Mouse (Mus musculus) embryonic facial prominence, embryonic 14.5 days (tissue): Measurements from ENCODE around the gene Fut1. TPM values are rescaled to one million over a fixed set of nuclear protein-coding genes. Genes with fewer than 3 reads are reported as not detected.
A peak's percentile ranks its signal among the peaks of the same experiment; 100 is the strongest.

Experiments
- ATAC-seq: fragments of 200-750 bp; cut with Nextera tagmentation; 2 replicates; pipeline ENCODE4 v1.8.0; 2017; ENCODE audit warnings: low read depth, moderate number of reproducible peaks, moderate TSS enrichment
- DNase-seq: peaks from one replicate; pipeline ENCODE4 v3.0.0-alpha.2; 2015; ENCODE audit warnings: low spot score
- H3K27ac ChIP-seq: fragments of 300-500 bp; sonication (generic); replicated peaks from 2 replicates; pipeline ENCODE4 v1.5.1; 2014; ENCODE audit warnings: low read depth, mild to moderate bottlenecking, low read length, moderate library complexity
- H3K27me3 ChIP-seq: fragments of 300-500 bp; sonication (generic); replicated peaks from 2 replicates; pipeline ENCODE4 v1.6.1; 2014; ENCODE audit warnings: low read length; ENCODE audit not compliant: control insufficient read depth, insufficient read depth
- H3K36me3 ChIP-seq: fragments of 300-500 bp; sonication (generic); 2 replicates; pipeline ENCODE4 v1.6.1; 2014; ENCODE audit warnings: low read length, mixed read lengths; ENCODE audit not compliant: control insufficient read depth, insufficient read depth
- H3K4me1 ChIP-seq: fragments of 300-500 bp; sonication (generic); 2 replicates; pipeline ENCODE4 v1.6.1; 2014; ENCODE audit warnings: antibody characterized with exemption, low read length; ENCODE audit not compliant: control insufficient read depth, insufficient read depth
- H3K4me2 ChIP-seq: fragments of 300-500 bp; sonication (generic); 2 replicates; pipeline ENCODE4 v1.6.1; 2014; ENCODE audit warnings: low read depth, mild to moderate bottlenecking, low read length, moderate library complexity, mixed read lengths
- H3K4me3 ChIP-seq: fragments of 300-500 bp; sonication (generic); 2 replicates; pipeline ENCODE4 v1.5.1; 2014; ENCODE audit warnings: low read depth, mild to moderate bottlenecking, low read length
- H3K9ac ChIP-seq: fragments of 300-500 bp; sonication (generic); 2 replicates; pipeline ENCODE4 v1.6.1; 2014; ENCODE audit warnings: low read depth, mild to moderate bottlenecking, low read length, moderate library complexity, mixed read lengths
- H3K9me3 ChIP-seq: fragments of 300-500 bp; sonication (generic); 2 replicates; pipeline ENCODE4 v1.6.1; 2016; ENCODE audit warnings: low read length; ENCODE audit not compliant: control insufficient read depth
- WGBS: fragments of 180-500 bp; shearing (Covaris S2); extraction: QIAGEN DNeasy Blood & Tissue Kit; methylation state at CpG from one replicate; pipeline ENCODE4 v1.1.7; 2014; 5-methylcytosine and 5-hydroxymethylcytosine counted together
- polyA plus RNA-seq: library from polyadenylated mRNA; unstranded; fragments of >200 nt; fragmentation: Nextera tagmentation; extraction: Ambion mirVana; gene quantifications from 2 replicates; pipeline ENCODE4 v1.2.1, GENCODE M21; 2014

Fut1 gene
- polyA plus RNA-seq, 1 experiment from 2014 or later, result 1.3 TPM

GRCm38 (mm10) chr7:45585923-45586322 is 31.2 kb upstream of the Fut1 start:
- Histone ChIP-seq H3K27me3 (no peaks in the 10 kb centered on the region), H3K4me3 (no peak overlapping the region), H3K9me3 (no peaks in the 10 kb centered on the region), H3K27ac (no peak overlapping the region), H3K4me2 (no peak overlapping the region), H3K4me1 (no peaks in the 10 kb centered on the region), H3K9ac (no peak overlapping the region), H3K36me3 (peaks cover 50% of the 10 kb centered on the region)
- ATAC-seq (no peak), DNase-seq (no peak)
- 91% methylated on average over 6 of the region's 6 CpGs for WGBS

DNA sequence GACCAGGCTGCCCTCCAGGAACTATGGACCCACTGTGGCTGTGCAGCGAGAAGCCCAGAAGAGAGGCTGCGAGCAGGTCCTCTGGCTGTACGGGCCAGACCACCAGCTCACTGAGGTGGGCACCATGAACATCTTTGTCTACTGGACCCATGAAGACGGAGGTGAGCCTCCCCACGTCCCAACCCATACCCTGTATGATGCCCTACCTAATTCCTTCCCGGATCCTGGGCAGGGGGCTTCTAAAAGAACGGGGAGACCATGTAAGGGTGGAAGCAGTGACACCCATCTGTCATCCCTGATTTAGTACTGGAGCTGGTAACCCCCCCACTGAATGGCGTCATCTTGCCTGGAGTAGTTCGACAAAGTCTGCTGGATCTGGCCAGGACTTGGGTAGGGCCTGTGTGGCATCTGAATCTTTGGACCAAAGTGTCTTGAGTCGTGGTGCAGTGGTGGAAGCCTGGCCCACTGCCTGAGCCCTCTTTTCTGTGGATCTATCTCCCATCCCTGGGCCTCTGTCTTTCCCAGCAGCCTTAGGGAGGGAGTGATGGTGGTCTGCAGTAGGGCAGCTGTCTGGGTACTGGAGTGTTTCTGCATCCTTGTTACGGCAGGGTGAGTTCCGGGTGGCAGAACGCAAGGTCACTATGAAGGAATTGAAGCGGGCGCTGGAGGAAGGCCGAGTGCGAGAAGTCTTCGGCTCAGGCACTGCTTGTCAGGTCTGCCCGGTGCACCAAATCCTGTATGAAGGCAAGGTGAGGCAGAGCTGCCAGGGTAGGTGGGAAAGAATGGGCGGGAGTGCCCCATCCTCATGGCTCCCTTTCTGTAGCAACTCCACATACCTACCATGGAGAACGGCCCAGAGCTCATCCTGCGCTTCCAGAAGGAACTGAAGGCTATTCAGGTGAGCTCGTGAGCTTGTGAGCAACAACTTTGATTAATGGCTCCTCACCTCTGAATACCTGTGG is 29.2 kb upstream of the Fut1 start:
- no peak overlapping the region for H3K27ac ChIP-seq

DNA sequence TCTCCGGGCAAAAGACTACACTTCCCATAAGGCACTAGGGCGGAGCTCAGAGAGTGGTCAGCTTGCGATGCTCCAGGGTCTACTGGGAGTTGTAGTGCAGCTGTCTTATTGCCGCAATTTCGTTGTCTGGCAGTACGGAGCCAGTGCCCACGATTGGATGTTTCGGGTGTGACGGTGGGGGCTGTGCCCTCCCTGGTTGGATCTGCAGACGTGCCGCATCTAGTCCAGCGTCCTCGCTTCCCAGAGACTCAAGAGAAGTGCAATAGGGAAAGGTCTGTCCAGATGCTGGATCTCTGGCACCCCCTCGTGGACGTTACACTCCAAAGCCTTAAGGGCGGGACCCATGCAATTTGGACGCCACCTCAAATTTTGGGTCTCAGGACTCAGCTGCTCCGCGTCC is 27.9 kb upstream of the Fut1 start:
- Histone ChIP-seq H3K9me3 (no peaks in the 10 kb centered on the region), H3K27me3 (no peaks in the 10 kb centered on the region), H3K4me2 (peak overlapping the region; percentile 51), H3K4me1 (no peaks in the 10 kb centered on the region), H3K36me3 (peaks cover 32% of the 10 kb centered on the region), H3K9ac (no peak overlapping the region), H3K4me3 (peak overlapping the region; percentile 24), H3K27ac (no peak overlapping the region)
- ATAC-seq (peak; percentile 98), DNase-seq (peak; percentile 99)
- 5% methylated on average over 13 of the region's 19 CpGs for WGBS

More for the DNA sequence above, 29.2 kb upstream of the Fut1 start:
- WGBS, result 95% methylated on average over 22 of the region's 23 CpGs
- H3K9me3 ChIP-seq, result no peaks in the 10 kb centered on the region
- ATAC-seq (no peak), DNase-seq (no peak)
- H3K4me3 ChIP-seq, result no peak overlapping the region
- H3K27me3 ChIP-seq, result no peaks in the 10 kb centered on the region
- H3K4me1 ChIP-seq, result no peaks in the 10 kb centered on the region
- H3K4me2 ChIP-seq, result no peak overlapping the region
- peaks cover 39% of the 10 kb centered on the region for H3K36me3 ChIP-seq
- no peak overlapping the region for H3K9ac ChIP-seq

- no peaks in the 10 kb centered on the region for H3K27me3 ChIP-seq
- H3K27ac ChIP-seq, result no peak overlapping the region
- H3K9ac ChIP-seq, result no peak overlapping the region
- H3K4me1 ChIP-seq, result no peaks in the 10 kb centered on the region
- H3K4me3 ChIP-seq, result no peak overlapping the region
- WGBS, result 98% methylated on average over 5 of the region's 5 CpGs
- peaks cover 24% of the 10 kb centered on the region for H3K36me3 ChIP-seq
- ATAC-seq (no peak), DNase-seq (no peak)
- no peaks in the 10 kb centered on the region for H3K9me3 ChIP-seq
- H3K4me2 ChIP-seq, result no peak overlapping the region
Observed at GRCm38 (mm10) chr7:45589898-45590297, 27.2 kb upstream of the Fut1 start.

DNA sequence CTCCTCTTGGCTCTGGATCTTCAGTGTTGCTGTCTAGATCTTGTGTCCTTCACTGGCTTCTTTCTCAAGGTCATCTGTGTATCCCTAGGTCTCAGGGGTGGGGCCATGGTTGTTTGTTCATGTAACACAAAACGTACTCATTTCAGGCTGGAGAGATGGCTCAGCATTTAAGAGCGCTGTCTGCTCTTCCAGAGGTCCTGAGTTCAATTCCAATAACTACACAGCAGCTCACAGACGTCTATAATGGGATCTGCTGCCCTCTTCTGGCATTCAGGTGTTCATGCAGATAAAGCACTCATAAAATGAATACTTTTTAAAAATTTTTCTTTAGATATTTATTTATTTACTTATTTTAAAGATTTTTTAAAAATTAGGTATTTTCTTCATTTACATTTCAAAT is 26.2 kb upstream of the Fut1 start:
- Histone ChIP-seq H3K4me1 (no peaks in the 10 kb centered on the region), H3K9ac (no peak overlapping the region), H3K27ac (no peak overlapping the region), H3K9me3 (no peaks in the 10 kb centered on the region), H3K27me3 (no peaks in the 10 kb centered on the region), H3K36me3 (peaks cover 15% of the 10 kb centered on the region; the same call in 1 of the 2 replicates), H3K4me2 (no peak overlapping the region), H3K4me3 (no peak overlapping the region)
- DNase-seq (no peak), ATAC-seq (no peak)
- WGBS, result 62% methylated on average over 3 of the region's 3 CpGs

DNA sequence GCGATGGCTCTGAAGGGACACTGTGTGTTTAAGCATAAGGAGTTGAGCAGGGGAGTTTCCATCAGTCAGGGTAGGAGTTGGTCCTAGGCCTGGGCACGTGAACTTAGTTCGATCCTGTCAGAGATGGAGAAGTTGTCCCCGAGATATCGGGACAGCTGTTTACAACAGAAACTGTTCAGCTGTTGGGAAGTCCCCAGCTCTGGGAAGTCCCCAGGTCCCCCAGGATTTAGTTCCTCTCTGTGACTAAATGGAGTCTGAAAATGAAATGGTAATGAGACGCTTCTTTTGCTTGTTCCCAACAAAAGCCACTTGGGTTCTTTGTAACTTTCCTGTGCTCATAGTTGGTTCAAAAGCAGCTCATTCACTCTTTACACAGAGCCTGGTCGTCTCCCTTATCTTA is 25.2 kb upstream of the Fut1 start:
- 80% methylated on average over 7 of the region's 7 CpGs for WGBS

DNA sequence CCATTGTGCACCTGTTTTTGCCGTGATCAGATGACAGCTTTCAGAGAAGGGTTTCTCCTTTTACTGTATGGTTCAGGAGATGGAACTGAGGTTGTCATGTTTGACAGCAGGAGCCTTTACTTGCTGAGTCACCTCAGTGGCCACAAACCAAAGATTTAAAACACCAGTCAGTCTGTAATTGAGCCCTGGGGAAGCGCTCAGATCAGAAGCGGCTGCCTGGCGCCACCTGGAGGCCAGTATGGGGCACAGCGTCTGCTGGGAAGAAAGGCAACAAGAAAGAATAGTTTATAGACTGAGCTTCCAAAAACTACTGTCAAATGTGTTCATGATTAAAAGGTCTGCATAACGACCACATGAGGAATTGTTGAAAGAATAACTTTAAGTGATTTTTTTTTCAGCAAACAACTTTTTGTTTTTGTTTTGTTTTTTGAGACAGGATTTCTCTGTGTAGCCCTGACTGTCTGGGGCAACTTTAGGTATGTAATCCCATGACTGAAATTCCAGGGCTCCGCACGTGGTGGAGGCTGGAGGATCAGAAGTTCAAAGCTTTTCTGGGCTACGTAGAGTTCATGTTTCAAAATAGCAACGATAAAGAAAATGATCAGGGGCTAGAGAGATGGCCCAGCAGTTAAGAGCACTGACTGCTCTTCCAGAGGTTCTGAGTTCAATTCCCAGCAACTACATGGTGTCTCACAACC is 23.8 kb upstream of the Fut1 start:
- no peak overlapping the region for H3K27ac ChIP-seq
- H3K4me1 ChIP-seq, result no peaks in the 10 kb centered on the region
- WGBS, result 15% methylated on average over 10 of the region's 10 CpGs
- DNase-seq (peak; percentile 76), ATAC-seq (no peak)
- no peaks in the 10 kb centered on the region for H3K36me3 ChIP-seq
- H3K4me3 ChIP-seq, result no peak overlapping the region
- H3K27me3 ChIP-seq, result no peaks in the 10 kb centered on the region
- H3K9ac ChIP-seq, result no peak overlapping the region
- H3K9me3 ChIP-seq, result no peaks in the 10 kb centered on the region
- H3K4me2 ChIP-seq, result no peak overlapping the region

More for the DNA sequence above, 25.2 kb upstream of the Fut1 start:
- no peaks in the 10 kb centered on the region for H3K4me1 ChIP-seq
- no peak overlapping the region for H3K4me3 ChIP-seq
- H3K9ac ChIP-seq, result no peak overlapping the region
- H3K27me3 ChIP-seq, result no peaks in the 10 kb centered on the region
- DNase-seq (no peak), ATAC-seq (no peak)
- H3K36me3 ChIP-seq, result 0 out of 2 replicates have a peak, but pooled peaks cover 12% of the 10 kb centered on the region
- no peaks in the 10 kb centered on the region for H3K9me3 ChIP-seq
- H3K4me2 ChIP-seq, result no peak overlapping the region
- no peak overlapping the region for H3K27ac ChIP-seq

- Histone ChIP-seq H3K4me1 (0 out of 2 replicates have a peak, but pooled peaks cover 5% of the 10 kb centered on the region), H3K4me3 (no peak overlapping the region), H3K27me3 (no peaks in the 10 kb centered on the region), H3K4me2 (no peak overlapping the region), H3K9ac (no peak overlapping the region), H3K9me3 (no peaks in the 10 kb centered on the region), H3K27ac (no peak overlapping the region), H3K36me3 (no peaks in the 10 kb centered on the region)
- DNase-seq (no peak), ATAC-seq (no peak)
- WGBS, result 71% methylated on average over 4 of the region's 4 CpGs
Observed at GRCm38 (mm10) chr7:45595176-45595575, 21.9 kb upstream of the Fut1 start.
